Mouse (Mus musculus) heart, embryonic 11.5 days (tissue): ENCODE data around the gene Zmiz1. TPM values are rescaled to one million over a fixed set of nuclear protein-coding genes. Genes with fewer than 3 reads are reported as not detected.

Source experiments
- ATAC-seq: fragments of 200-750 bp; cut with Nextera tagmentation; replicated peaks from 2 replicates; pipeline ENCODE4 v1.8.0; 2017; ENCODE audit warnings: moderate library complexity; ENCODE audit not compliant: insufficient number of reproducible peaks, low FRiP score, low TSS enrichment
- H3K27ac ChIP-seq: fragments of 300-500 bp; sonication (generic); 2 replicates; pipeline ENCODE4 v1.5.1; 2014; ENCODE audit warnings: mild to moderate bottlenecking, low read depth, low read length
- H3K27me3 ChIP-seq: fragments of 300-500 bp; sonication (generic); 2 replicates; pipeline ENCODE4 v1.6.1; 2014; ENCODE audit warnings: mild to moderate bottlenecking, low read length, mixed read lengths; ENCODE audit not compliant: control insufficient read depth, insufficient read depth
- H3K36me3 ChIP-seq: fragments of 300-500 bp; sonication (generic); 2 replicates; pipeline ENCODE4 v1.6.1; 2014; ENCODE audit warnings: mild to moderate bottlenecking, low read length, moderate library complexity, mixed read lengths; ENCODE audit not compliant: control insufficient read depth, insufficient read depth
- H3K4me1 ChIP-seq: fragments of 300-500 bp; sonication (generic); 2 replicates; pipeline ENCODE4 v1.6.1; 2014; ENCODE audit warnings: low read length; ENCODE audit not compliant: control insufficient read depth, insufficient read depth
- H3K4me2 ChIP-seq: fragments of 300-500 bp; sonication (generic); 2 replicates; pipeline ENCODE4 v1.6.1; 2014; ENCODE audit warnings: mild to moderate bottlenecking, moderate library complexity
- H3K4me3 ChIP-seq: fragments of 300-500 bp; sonication (generic); 2 replicates; pipeline ENCODE4 v1.5.1; 2014; ENCODE audit warnings: low read depth, low read length
- H3K9ac ChIP-seq: fragments of 300-500 bp; sonication (generic); 2 replicates; pipeline ENCODE4 v1.6.1; 2014; ENCODE audit warnings: mild to moderate bottlenecking, low read depth, low read length, moderate library complexity
- H3K9me3 ChIP-seq: fragments of 300-500 bp; sonication (generic); replicated peaks from 2 replicates; pipeline ENCODE4 v1.6.1; 2016; ENCODE audit warnings: low read length; ENCODE audit not compliant: control insufficient read depth
- WGBS: fragments of 180-500 bp; shearing (Covaris S2); extraction: QIAGEN DNeasy Blood & Tissue Kit; methylation state at CpG from one replicate; pipeline ENCODE4 v1.1.7; 2014; ENCODE audit not compliant: insufficient replicate concordance; 5-methylcytosine and 5-hydroxymethylcytosine counted together
- polyA plus RNA-seq: library from polyadenylated mRNA; unstranded; fragments of >200 nt; fragmentation: Nextera tagmentation; extraction: Ambion mirVana; gene quantifications from 2 replicates; pipeline ENCODE4 v1.2.1, GENCODE M21; 2014

Zmiz1 gene
- polyA plus RNA-seq, 1 experiment from 2014 or later = 34.9 TPM

- ATAC-seq = no peak
- Histone ChIP-seq H3K27me3 (no peaks in the 10 kb centered on the region), H3K4me1 (peaks cover 89% of the 10 kb centered on the region), H3K9me3 (no peaks in the 10 kb centered on the region), H3K36me3 (no peaks in the 10 kb centered on the region), H3K4me3 (no peak overlapping the region), H3K27ac (peak overlapping the region; percentile 71), H3K9ac (no peak overlapping the region), H3K4me2 (no peak overlapping the region)
- WGBS = 78% methylated on average over 4 of the region's 4 CpGs
Observed at GRCm38 (mm10) chr14:25521500-25521899, 62.5 kb downstream of the Zmiz1 start.

DNA sequence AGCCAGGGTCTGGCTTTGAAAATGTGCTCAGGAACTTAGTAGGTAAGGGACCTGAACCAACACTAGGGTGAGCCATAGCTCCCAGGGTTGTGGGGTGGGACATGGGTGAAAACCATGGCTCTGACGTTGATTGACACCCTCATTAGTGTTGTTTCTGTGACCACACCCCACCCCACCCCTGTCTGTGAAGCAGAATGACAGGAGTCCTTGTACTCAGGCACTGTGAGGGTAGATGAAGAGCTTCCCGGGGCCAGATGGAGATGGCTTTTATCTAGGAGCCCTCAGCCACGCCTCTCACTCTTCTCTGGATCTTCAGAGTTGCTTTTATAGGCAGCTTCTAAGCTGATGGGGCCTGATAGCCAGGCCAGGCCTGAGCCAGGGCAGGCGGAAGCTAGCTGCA is 63.4 kb downstream of the Zmiz1 start:
- Histone ChIP-seq H3K9me3 (no peaks in the 10 kb centered on the region), H3K36me3 (no peaks in the 10 kb centered on the region), H3K4me3 (no peak overlapping the region), H3K4me2 (no peak overlapping the region), H3K27me3 (no peaks in the 10 kb centered on the region), H3K27ac (peak overlapping the region; percentile 87), H3K9ac (0 out of 2 replicates have a peak overlapping the region, but pooled peaks have one; percentile 43), H3K4me1 (peaks cover 88% of the 10 kb centered on the region)
- 12% methylated on average over 4 of the region's 4 CpGs for WGBS
- ATAC-seq = peak; percentile 69

GRCm38 (mm10) chr14:25523230-25524110 is 64.5 kb downstream of the Zmiz1 start:
- peaks cover 88% of the 10 kb centered on the region for H3K4me1 ChIP-seq

GRCm38 (mm10) chr14:25524111-25524495 is 65.1 kb downstream of the Zmiz1 start:
- peaks cover 86% of the 10 kb centered on the region for H3K4me1 ChIP-seq

More at GRCm38 (mm10) chr14:25523230-25524110, 64.5 kb downstream of the Zmiz1 start:
- Histone ChIP-seq H3K9me3 (no peaks in the 10 kb centered on the region), H3K4me2 (no peak overlapping the region), H3K4me3 (no peak overlapping the region), H3K9ac (peak overlapping the region; percentile 31), H3K36me3 (no peaks in the 10 kb centered on the region), H3K27me3 (no peaks in the 10 kb centered on the region), H3K27ac (peak overlapping the region; percentile 87)
- no peak for ATAC-seq
- 24% methylated on average over 11 of the region's 11 CpGs for WGBS

GRCm38 (mm10) chr14:25524884-25525283 is 65.9 kb downstream of the Zmiz1 start:
- Histone ChIP-seq H3K4me3 (no peak overlapping the region), H3K4me2 (peak overlapping the region; percentile 29), H3K9me3 (no peaks in the 10 kb centered on the region), H3K4me1 (peaks cover 78% of the 10 kb centered on the region), H3K9ac (no peak overlapping the region), H3K36me3 (no peaks in the 10 kb centered on the region), H3K27ac (peak overlapping the region; percentile 87), H3K27me3 (no peaks in the 10 kb centered on the region)
- WGBS = 19% methylated on average over 4 of the region's 4 CpGs
- ATAC-seq = peak; percentile 72

More at GRCm38 (mm10) chr14:25524111-25524495, 65.1 kb downstream of the Zmiz1 start:
- no peaks in the 10 kb centered on the region for H3K27me3 ChIP-seq
- no peak for ATAC-seq
- no peaks in the 10 kb centered on the region for H3K9me3 ChIP-seq
- peak overlapping the region; percentile 87 for H3K27ac ChIP-seq
- H3K36me3 ChIP-seq = no peaks in the 10 kb centered on the region
- peak overlapping the region; percentile 49; the same call in 1 of the 2 replicates for H3K9ac ChIP-seq
- WGBS = 52% methylated on average over 9 of the region's 9 CpGs
- H3K4me2 ChIP-seq = no peak overlapping the region
- H3K4me3 ChIP-seq = no peak overlapping the region

- no peaks in the 10 kb centered on the region for H3K9me3 ChIP-seq
- H3K9ac ChIP-seq = peak overlapping the region; percentile 49
- H3K4me2 ChIP-seq = no peak overlapping the region
- no peak overlapping the region for H3K4me3 ChIP-seq
- H3K27ac ChIP-seq = peak overlapping the region; percentile 87
- peaks cover 75% of the 10 kb centered on the region for H3K4me1 ChIP-seq
- no peaks in the 10 kb centered on the region for H3K36me3 ChIP-seq
- no peak for ATAC-seq
- WGBS = 43% methylated on average over 8 of the region's 8 CpGs
- H3K27me3 ChIP-seq = no peaks in the 10 kb centered on the region
Observed at GRCm38 (mm10) chr14:25525729-25526128, 66.7 kb downstream of the Zmiz1 start.

DNA sequence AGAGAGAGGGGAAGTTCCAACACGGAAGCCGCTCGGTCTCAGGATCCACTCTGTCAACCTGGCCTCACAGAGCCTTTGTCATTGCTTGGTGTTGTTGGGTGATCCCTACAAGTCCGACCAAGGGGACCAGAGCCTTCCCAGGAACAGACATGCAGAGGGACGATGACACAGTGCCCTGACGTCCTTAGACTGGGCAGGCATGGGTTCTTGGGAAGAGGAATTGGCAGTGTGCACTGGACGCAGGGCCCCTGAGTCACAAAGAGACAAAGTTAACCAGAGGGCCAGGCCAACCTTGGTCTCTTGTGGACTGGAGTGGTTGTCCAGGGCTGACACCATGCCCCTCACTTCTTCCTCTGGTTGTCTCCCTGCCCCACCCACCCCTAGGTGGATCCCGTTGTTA is 67.9 kb downstream of the Zmiz1 start:
- ATAC-seq = no peak
- Histone ChIP-seq H3K27me3 (no peaks in the 10 kb centered on the region), H3K4me3 (no peak overlapping the region), H3K9me3 (no peaks in the 10 kb centered on the region), H3K4me1 (peaks cover 74% of the 10 kb centered on the region), H3K9ac (no peak overlapping the region), H3K27ac (no peak overlapping the region), H3K4me2 (no peak overlapping the region), H3K36me3 (no peaks in the 10 kb centered on the region; the same call in 1 of the 2 replicates)
- WGBS = 80% methylated on average over 8 of the region's 8 CpGs

DNA sequence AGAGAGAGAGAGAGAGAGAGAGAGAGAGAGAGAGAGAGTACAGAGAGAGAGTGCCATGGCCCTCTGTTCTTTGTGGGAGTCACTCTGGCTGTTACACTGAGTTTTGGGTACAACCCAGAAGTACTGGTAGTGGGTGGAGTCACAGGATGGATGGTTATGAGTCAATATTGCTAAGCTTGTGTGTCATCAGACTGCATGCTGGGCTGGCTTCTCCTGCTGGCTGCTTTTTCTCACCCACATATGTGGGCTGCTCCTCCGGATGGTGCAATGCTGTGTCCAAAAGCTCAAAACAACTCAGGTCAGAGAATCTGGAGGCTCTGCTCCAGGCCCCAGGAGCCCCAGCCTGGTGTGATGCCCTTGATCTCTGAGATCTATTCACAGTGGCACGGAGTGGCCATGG is 68.3 kb downstream of the Zmiz1 start:
- ATAC-seq = no peak
- Histone ChIP-seq H3K9me3 (no peaks in the 10 kb centered on the region), H3K4me1 (peaks cover 74% of the 10 kb centered on the region), H3K4me2 (no peak overlapping the region), H3K4me3 (no peak overlapping the region), H3K27ac (no peak overlapping the region), H3K36me3 (peaks cover 3% of the 10 kb centered on the region; the same call in 1 of the 2 replicates), H3K27me3 (no peaks in the 10 kb centered on the region), H3K9ac (no peak overlapping the region)
- 56% methylated on average over 2 of the region's 2 CpGs for WGBS
